Mouse (Mus musculus) heart, postnatal 14 days (tissue): Measurements from ENCODE around the gene Mpped2. TPM values are rescaled to one million over a fixed set of nuclear protein-coding genes. Genes with fewer than 3 reads are reported as not detected.

Source experiments
- DNase-seq, 2 experiments: peaks; one replicate each; pipeline ENCODE4 v3.0.0; 2021 to 2022
- intact Hi-C: fragments of 180-260 bp; cut with DNase I; formaldehyde crosslinking; loops from one replicate; pipeline ENCODE4 v1.15.1; 2025
- long read RNA-seq, 2 experiments: library from polyadenylated mRNA; stranded (forward); transcript quantifications; one replicate each; pipeline ENCODE4 v2.0.0; 2021
- total RNA-seq, 2 experiments: library from RNA; stranded (reverse); gene quantifications; 2 replicates each; pipeline ENCODE4 v1.2.3; 2021

Gene Mpped2
- 10 to 100 TPM; 14.8 to 22.1 TPM for total RNA-seq
- long read RNA-seq, experiment 1, transcript Mpped2-202 (7 exons, 2,848 nt), result major isoform, 17 of 29 reads
- long read RNA-seq, experiment 1, partial matches to known transcripts, result 1 of 29 reads
- long read RNA-seq, experiment 1, other reads (novel, unspliced or antisense), result 9 of 29 reads
- long read RNA-seq, experiment 2, transcript Mpped2-202 (7 exons, 2,848 nt), result major isoform, 17 of 26 reads
- long read RNA-seq, experiment 2, partial matches to known transcripts, result 0 of 26 reads
- long read RNA-seq, experiment 2, other reads (novel, unspliced or antisense), result 7 of 26 reads

DNA sequence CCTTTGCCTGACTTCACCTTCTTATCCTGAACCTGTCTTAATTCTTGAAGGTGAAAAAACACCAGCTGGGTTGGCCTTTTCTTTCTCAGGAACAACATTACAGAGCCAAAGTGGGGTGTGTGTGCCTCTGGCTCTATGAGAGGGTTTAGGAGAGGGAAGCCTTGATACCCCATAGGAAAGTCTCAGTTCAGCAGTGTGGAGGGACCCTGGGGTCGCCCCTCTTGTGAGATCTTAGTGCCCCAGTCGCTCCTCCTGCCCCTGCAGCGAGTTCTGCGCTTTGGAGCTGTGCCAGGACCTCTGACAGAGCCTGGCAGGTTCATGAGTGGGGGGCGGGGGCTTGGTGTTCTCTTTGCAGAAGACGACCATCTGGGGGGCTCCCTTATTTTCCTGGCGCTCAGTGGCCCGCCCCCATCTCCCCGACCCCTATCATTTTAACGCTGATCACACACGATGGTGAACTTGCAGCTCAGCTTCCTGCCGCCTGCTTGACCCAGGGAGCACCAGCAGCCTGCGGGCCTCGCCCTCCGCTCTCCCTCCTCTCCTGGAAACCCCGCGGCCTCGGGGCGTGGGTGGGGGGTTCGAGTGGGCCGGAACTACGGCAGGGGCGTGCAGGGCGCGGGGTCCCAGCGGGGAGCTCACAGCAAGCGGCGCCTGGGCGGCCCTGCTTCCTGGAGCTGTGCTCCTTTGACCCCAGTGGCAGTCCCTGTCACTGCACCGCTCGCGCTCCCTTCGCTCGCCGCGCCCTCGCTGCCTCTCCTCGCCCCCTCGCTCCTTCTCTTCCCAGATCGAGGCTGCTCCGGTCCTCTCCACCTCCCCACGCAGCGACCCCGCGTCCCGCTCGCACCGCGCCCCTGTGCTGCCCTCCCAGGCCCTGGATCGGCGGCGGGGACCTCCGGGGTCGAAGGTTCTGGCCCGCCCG is at the start of gene Mpped2:
Mpped2 (plus strand) TSS at position 487 of the 919 bp plus-strand sequence.
- intact Hi-C loops, result loop anchor here (10.0 kb wide), 1 partner anchor 262 kb away; no protein-coding TSS in a partner anchor
- DNase-seq, result peak; percentile 67 to 77

DNA sequence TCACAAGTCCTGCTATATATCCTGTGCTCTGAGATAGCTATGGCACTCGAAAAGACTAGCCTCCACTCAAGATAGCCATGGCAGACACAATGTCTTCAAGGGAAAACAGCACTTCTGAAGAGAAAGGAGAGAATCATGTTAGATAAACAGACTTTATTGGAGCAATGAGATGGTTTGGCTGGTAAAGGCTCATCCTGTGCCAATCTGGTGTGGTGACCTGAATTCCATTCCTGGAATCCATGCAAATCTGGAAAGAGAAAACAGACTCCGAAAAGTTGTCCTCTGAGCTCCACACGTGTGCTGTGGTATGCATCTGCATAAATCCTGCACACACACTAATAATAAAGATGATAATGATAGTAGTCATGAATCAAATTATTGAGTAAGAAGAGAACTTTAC is 48.3 kb upstream of the Mpped2 start:
- no peak for DNase-seq
- intact Hi-C loops, result loop anchor here (10.0 kb wide), 1 partner anchor 210 kb away; no protein-coding TSS in a partner anchor

DNA sequence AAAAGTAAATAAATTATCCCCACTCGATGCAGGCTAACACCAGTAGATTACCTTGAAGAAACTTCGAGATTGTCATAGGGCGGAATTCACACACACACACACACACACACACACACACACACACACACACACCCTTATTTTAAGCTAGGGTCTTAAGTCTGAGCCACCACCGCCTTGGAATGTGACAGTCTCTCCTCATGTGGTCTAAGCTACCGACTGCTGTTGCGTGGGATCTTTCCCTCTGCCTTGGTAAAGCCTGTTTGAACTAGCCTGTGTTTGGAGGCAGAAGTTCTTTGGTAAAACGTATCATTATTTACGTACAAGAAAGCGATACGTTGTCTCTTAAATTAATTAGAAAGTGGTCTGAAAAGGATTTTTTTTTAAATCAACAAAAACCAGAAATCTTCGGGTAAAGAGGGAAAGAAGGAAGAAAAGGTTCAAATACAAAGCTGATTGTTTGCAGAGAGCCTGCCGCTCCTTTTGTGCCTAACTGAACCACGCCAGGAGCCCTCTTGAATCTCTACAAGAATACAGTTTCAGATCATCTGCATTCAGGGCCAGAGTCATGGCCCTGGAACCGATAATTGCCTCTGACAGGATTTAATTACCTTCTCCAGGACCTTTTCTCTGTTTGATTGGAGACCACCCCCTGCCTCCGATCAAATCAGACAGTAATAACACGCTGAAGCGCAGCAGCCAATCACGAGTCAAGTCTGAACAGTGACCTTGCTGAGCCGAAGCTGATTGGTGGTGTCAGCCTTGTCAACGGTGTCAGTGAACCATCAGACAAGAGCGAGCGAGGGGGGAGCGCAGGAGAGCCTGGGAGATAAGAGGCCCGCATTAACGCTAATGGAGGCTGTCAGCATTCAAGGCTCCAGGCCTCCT is 43.1 kb upstream of the Mpped2 start:
- intact Hi-C loops, result loop anchor here (10.0 kb wide), 1 partner anchor 215 kb away; no protein-coding TSS in a partner anchor
- DNase-seq, result peak; percentile 71 to 74

DNA sequence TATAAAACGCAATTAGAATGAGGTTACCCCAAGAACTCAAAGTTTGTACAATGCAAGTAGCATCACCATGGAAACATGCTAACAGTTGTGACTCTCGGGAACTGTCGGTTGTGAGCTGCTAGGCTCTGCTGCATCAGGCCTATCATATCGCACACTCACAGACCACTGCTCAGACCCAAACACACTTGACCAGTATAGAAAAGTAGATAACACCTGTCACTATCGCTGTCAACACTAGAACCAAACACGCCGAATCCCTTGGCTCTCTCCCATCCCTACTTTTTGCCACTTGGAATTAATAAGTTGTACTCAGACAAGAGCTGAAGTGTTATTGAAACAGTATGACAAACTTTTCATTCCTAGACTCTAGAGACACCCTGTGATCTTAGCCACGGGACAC is 40.9 kb upstream of the Mpped2 start:
- peak; percentile 5 to 23 for DNase-seq
- intact Hi-C loops, result no loop called here

DNA sequence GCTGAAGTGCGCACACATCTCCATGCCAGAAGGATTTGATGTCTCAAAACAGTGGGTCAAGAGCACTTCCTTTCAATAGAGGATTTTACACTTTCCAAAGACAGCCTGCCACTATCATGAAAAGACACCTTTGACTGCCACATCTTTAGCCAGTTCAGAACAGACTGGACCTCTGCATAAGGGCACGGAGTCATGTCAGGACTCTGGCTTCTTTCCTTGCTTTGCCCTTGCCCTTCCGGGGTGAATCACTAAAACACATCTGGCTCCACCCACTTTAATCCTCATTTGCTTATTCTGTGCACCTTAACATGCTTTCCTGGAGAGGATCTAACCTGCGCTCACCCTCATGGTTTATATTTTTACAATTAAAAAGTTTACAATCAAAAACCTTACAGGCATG is 40.3 kb upstream of the Mpped2 start:
- intact Hi-C loops, result no loop called here
- peak in 1 of 2 experiments; percentile 5 for DNase-seq

DNA sequence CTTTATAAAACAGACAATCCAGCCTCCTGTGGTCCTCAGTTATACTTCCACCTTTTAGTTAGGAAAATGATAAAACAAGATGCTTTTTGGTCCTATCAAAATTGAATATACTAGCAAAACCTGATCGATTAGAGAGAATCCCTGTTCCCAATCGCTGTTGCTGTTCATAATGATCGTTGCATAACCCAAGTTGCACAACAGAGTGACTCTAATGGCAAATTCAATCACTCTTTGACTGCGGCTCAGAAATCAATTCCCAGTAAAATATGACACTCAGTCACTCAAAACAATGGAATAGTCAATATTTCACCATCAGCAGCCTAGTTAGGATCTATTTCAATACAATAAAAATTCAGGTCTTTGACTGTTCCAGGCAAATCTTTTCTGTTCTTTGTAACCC is 39.8 kb upstream of the Mpped2 start:
- intact Hi-C loops, result no loop called here
- no peak for DNase-seq

DNA sequence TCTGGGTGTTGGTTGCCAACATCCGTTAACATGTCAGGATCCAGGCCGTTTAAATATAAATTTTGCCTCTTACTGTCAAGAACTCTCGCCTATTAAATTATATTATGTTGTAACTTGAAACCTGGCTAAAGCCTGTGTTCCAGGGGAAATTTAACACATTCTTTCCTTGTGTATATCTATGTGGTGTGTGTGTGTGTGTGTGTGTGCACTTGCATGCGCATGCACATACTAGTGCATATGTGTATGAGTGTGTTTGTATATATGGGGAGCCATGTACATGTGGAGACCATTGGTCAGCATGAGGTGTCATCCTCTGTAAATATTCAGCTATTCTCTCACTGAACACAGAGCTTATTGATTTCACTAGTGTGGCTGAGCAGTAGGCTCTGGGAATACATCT is 37.8 kb upstream of the Mpped2 start:
- no peak for DNase-seq
- intact Hi-C loops, result no loop called here

DNA sequence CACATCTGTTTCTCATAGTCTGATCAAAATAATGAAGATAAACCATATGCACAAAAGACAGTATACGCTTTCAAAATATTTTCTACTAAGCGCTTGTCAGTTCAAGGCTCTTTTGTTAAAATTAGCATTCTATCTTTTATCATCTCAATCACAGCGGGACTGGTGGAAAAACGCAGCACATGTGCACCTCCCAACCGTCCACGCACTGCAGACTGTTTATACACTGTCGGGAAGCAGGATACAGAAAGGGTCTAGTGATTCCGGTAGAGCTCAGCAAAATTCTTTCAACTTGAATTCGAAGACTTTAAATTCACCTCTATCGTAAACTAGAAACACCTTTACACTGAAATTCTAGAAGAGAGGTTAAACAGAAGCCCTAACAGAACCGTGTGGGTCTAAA is 27.8 kb upstream of the Mpped2 start:
- intact Hi-C loops, result no loop called here
- DNase-seq, result no peak

DNA sequence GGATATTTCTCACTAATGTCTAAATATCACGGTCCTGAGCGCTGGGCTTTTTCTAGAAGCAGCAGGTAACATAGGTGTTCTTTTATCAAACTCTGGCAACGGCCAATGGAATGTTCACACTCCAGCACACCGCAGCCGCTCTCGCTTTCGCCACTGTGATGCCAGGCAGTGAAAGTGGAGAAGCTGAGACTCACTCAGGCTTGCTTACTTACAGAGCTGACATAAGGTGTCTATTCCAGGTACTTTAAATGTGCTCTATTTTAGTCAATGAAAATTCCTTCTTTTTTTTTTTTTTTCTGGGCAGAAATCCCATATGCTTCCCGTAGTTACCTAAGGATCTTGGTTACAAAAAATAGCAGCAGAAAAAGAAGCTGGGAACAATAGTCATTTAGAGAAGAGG is 18.8 kb upstream of the Mpped2 start:
- no peak for DNase-seq
- intact Hi-C loops, result no loop called here

DNA sequence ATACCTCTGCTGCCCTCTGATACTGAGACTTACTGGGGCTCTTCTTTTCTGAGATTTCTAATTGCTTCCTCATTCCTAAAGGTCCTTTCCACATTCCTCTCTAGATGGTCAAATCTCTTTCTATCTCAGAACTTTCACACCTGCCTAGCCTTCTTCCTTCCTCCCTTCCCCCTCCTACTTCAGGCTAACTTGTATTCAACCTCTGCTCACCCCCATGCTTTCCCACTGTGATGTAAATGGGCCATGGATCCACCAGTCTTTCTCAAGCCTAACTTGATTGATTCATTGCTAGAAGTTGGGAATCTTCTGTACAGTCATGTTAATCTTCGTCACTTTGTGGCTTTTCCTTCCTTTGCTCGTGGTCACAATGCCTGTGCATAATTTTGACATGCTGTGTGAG is 15.6 kb upstream of the Mpped2 start:
- intact Hi-C loops, result no loop called here
- no peak for DNase-seq

DNA sequence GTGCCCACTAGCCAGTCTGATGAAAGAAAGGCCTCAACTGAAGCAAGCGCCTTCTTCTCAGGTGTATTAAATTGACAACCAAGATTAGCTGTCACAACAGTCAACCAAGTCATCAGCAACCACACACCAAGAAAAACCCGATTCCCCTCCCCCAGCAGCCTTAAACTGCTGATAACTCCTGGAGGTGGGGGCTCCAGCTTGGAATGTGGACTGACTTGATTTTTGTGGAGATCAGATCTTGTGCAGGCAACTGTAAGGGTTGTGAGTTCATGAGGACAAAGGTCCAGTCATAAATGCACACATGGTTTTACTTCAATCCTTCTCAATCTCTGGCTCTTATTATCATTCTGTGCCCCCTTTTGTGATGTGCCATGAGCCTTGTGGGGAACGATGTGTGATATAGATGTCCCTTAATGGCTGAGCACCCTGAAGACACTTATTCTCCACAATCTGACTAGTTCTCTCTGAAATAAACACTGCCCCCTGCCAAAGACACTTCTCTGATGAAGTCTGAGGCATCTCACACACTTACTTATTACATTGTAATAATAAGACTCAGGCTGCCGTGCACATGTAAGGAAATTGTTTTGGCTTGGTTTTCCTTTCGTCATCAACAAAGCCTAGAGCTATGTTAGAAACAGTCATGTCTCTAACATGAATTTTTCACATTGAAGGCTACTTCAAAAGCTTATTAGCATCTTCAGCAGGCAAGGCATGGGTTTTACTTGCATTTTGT is 13.2 kb upstream of the Mpped2 start:
- intact Hi-C loops, result no loop called here
- DNase-seq, result no peak

DNA sequence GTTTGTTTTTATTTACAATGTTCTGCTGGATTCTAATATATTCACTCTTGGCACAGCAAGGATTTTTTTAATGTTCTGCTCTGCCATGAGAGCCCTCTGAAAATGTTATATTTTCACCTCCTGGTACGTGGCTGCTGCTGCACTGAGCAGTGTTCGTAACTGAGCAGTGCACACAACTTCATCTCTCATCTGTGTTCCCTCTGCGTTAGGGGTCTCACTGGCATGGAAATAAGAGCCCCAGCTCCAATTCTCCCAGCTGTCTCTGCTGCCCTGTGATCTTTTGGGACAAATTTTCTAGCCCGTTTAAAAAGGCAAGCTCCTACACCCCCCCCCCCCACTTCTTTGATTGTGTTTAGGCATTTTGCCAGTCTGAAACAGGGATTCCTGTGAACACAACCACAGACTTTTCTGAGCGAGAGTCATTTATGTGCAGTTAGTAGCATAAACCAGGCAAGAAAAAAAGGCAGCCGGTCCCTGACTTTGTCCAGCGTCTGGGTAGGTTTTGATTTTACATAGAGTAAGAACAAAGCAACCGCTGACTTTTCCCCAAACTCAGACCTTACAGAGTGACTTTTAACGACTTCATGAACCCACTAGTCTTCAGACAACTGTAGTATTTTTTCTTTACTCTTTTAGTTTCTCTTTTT is 9.8 kb upstream of the Mpped2 start:
- intact Hi-C loops, result no loop called here
- DNase-seq, result no peak

DNA sequence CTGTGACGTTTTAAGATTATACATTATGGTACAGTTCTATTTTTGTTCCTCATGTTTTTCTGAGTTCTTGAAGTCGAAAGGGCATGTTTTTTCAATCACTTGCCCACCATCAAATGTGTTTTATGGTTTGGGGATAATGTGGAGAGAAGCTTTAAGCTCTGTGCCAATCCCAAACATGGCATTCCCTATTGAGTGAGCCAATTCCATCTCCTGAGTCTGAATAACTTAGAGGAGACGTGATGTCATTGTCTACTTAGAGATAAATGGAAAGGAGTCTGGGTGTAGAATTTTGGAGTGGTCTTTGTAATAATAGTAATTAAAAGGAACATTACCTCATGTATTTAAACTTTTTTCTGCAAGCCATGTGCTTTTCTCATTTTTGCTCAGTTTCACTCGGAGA is 9.2 kb upstream of the Mpped2 start:
- DNase-seq, result no peak
- intact Hi-C loops, result no loop called here

DNA sequence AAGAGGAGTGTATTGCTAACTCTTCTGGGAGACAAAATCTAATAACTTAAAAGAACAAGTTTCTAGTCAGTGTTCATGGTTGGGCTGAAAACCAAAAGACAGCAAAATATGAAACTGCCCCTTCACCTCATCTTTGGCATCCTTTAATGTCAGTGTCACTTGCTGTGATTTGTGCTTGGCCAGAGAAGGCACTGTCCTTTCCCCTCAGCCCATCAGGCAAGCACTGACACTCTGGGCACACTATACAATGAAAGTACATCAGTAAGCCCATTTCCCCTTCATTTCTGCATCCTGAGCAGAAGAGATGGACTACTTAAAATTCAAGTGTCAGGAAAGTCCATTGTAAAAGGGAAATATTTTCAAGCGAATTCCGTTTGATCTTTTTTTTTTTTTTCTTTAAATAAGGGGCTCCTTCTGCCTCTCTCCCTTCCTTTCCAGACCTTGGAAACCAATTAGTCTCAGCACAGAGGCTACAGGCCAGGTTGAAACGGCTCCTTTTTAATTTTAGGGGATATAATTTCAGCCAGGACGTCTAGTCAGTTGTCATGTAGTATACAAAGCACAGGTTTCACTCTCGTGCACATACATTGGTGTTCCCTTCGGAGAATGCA is 1.2 kb upstream of the Mpped2 start:
- intact Hi-C loops, result loop anchor here (10.0 kb wide), 1 partner anchor 263 kb away; no protein-coding TSS in a partner anchor
- DNase-seq, result no peak

DNA sequence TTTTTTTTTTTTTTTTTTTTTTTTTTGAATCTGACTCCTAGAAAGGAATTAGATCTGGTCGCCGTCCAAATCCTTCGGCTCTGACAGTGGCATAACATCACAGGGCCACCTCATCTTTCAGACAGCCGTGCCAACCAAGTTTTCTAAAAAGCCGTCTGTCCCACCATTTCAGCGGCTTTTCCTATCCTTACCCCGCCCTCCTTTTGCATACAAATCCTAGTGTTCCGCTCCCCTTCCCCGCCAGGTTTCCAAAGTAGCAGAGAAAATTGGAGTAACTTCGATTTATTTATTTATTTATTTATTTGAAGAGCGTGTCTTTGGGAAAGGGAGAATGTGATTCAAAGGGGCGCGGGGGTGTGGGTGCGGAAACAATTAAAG is 675 bp upstream of the Mpped2 start:
- peak in 1 of 2 experiments; percentile 4 for DNase-seq
- intact Hi-C loops, result loop anchor here (10.0 kb wide), 1 partner anchor 262 kb away; no protein-coding TSS in a partner anchor

DNA sequence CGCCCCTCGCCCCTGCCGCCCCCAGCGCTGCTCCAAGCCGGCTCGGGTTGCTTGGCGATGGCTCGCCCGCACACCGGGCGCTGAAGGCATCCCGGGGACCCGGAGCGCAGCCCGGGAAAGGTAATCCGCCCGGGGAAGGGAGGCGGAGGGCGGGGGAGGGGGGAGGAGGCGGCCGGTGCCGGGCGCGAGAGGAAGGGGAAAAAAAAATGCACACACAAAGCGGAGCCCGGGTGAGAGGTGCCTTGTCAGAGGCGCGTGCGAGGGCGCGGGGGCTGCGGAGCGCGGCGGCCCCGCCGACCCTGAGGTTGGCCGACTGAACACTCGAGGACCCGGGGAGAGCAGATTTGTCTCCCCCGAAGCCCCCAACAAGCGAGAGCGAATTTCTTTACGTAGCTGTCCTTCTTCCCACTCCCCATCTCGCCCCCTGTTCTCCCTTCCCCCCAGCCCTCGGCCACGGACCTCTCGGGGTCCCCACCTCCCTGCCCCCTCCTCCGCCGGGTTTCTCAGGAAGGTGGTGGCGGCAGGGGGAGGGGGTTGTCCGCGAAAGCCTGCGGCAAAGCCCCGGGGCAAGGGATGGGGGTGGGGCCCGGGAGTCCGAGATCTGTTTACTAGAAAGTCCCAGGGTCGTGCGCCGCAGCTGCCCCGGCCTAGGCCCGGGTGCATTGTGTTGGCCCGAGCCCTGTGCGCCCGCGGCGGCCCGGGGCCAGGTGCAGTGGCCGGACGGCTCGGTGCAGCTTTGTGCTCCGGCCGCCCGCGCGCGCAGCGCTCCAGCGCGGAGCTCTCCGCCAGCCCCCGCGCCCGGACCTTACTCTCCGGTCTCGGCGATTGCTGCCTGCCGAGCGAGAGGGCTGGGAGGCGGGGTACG is 865 bp downstream of the Mpped2 start:
- intact Hi-C loops, result loop anchor here (10.0 kb wide), 1 partner anchor 261 kb away; no protein-coding TSS in a partner anchor
- peak; percentile 66 to 71 for DNase-seq

DNA sequence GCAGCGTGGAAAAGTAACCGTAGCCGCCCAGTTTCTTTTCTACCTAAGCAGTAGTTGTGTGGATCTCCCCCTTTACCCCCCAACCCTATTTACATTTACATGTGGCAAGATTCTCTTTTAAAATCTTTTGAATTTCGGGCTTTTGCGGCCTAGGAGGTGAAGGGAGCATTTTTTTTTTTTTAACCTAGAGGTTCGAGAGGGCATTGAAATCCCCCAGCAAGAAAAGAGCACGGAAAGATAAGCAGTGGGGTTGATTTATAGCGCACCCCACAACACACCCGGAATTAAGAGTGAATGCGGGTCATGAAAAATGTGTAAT is 1.5 kb downstream of the Mpped2 start:
- no peak for DNase-seq
- intact Hi-C loops, result loop anchor here (10.0 kb wide), 1 partner anchor 260 kb away; no protein-coding TSS in a partner anchor
